Mouse (Mus musculus) heart, postnatal 0 days (tissue): Measurements from ENCODE around the gene Slc24a3.

Source experiments
- CTCF ChIP-seq: IDR thresholded peaks from 2 replicates; pipeline ENCODE4 v1.5.1; 2016; ENCODE audit warnings: antibody characterized with exemption, control low read depth, low read depth
- EP300 ChIP-seq: IDR thresholded peaks from 2 replicates; pipeline ENCODE4 v1.6.1; 2016; ENCODE audit warnings: antibody characterized with exemption, low read depth

DNA sequence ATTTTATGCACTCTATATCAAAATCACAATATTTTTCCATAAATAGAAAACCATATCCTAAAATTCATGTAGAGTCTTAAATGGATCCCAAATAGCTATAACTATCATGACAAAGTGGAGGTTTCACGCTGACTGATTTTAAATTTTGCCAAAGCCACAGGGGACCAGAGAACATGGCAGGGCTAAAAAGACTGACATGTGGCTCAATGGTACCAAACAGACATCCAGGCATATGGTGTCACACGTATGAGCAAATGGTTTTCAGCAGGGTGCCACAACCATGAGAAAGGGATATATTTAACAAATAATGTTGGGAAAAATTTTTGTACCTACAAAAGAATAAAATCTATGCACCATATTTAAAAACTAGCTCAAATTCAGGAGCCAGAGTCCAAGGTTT lies 173.3 kb downstream of the Slc24a3 start:
- TF ChIP-seq CTCF (no peak), EP300 (no peak)
